Mouse (Mus musculus): ENCODE measurements around the gene Sirt2. TPM values are rescaled to one million over a fixed set of nuclear protein-coding genes. Genes with fewer than 3 reads are reported as not detected.
A peak's percentile ranks its signal among the peaks of the same experiment; 100 is the strongest.

Sirt2 gene
- polyA plus RNA-seq, 1 experiment, result 254 TPM

DNA sequence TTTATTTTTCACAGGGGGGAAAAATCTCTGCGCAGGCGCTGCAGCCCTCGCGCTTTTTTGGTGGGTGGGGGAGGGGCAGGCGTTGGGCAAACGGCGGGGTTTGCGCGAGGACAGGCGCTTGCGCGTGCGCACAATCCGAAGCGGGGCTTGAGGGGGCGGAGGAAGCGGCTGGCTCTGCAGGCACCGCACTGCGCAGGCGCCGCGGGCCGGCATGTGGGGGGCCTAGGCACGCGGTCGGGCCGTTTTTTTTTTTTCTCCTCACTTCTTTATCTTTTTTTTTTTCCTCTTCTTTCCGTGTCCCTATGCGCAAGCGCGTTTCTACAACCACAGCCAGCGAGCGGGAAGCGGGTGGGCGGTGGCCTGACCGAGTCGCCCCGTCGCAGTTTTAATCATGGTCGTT, 44.7 kb downstream of the Sirt2 start:
- H3K9me3 ChIP-seq, result no peaks in the 10 kb centered on the region
- H3K36me3 ChIP-seq (replicated peaks; ENCODE audit: low read length), result peaks cover 45% of the 10 kb centered on the region
- peak overlapping the region; percentile 99 for H3K4me3 ChIP-seq (replicated peaks)
- TF ChIP-seq FLI1 (IDR thresholded peaks at IDR 0.05; ENCODE audit: low read length), result no peak
- no peaks in the 10 kb centered on the region for H3K27me3 ChIP-seq (replicated peaks)
- H3K4me1 ChIP-seq, result peaks cover 67% of the 10 kb centered on the region

DNA sequence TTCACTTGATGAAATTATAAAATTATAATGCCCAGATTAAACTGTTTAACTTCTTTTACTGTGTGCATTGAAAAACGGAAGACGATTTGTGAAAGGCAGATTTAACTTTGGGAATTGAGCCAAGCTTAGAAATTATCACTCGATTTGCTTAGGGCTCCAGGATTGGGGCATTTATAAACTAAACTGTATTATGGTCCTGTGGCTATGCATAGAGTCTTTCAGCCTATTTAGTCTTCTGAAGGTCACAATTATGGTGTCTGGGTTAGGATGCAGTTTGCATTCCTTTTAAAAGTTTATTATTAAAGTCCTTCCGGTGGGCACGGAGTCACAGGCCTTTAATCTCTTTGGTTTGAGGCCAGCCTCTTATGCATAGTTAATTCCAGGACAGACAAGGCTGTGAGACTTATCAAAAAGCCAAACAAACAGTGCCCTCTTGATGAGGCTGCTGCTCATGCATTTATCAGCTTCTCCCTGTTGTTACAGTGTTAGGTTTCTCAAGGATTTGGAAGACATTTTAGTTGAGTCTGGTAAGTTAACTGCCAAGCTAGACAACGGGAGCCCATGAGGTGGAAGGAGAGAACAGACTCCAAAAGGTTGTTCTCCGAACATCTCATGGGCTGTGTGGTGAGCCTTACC, 45.2 kb downstream of the Sirt2 start:
- H3K4me1 ChIP-seq, result peaks cover 69% of the 10 kb centered on the region
- no peak for TF ChIP-seq FLI1 (IDR thresholded peaks at IDR 0.05; ENCODE audit: low read length)
- TF ChIP-seq GATA1 (IDR thresholded peaks at IDR 0.05; ENCODE audit: borderline replicate concordance, low read length), result no peak
- H3K4me3 ChIP-seq (replicated peaks), result peak overlapping the region; percentile 99
- H3K9me3 ChIP-seq, result no peaks in the 10 kb centered on the region
- no peaks in the 10 kb centered on the region for H3K27me3 ChIP-seq (replicated peaks)
- H3K36me3 ChIP-seq (replicated peaks; ENCODE audit: low read length), result peaks cover 50% of the 10 kb centered on the region

DNA sequence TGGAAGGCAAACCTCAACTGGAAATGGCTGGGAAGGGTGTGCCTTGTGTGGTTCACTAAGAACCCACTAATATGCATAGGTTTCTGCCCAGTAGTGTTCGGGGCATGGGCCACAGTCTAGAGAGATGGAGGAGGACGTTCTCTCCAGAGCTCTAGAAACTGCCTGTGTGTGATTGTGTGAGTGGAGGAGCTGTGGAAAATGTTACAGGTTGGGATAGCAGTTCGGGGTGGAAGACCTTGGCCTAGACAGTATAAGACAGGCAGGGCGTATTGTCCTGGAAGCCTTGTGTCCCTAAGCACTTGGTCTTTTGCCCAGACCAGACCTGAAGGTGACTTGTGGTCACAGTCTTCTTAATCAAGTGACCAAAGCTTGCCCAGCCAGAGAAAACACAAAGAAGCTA, 45.9 kb downstream of the Sirt2 start:
- Histone ChIP-seq H3K36me3 (replicated peaks; ENCODE audit: low read length) (peaks cover 57% of the 10 kb centered on the region), H3K9me3 (no peaks in the 10 kb centered on the region), H3K4me1 (peaks cover 71% of the 10 kb centered on the region)

GRCm38 (mm10) chr7:28812949-28813348, 46.4 kb downstream of the Sirt2 start:
- no peak for TF ChIP-seq FLI1 (IDR thresholded peaks at IDR 0.05; ENCODE audit: low read length)
- no peak for TF ChIP-seq GATA1 (IDR thresholded peaks at IDR 0.05; ENCODE audit: borderline replicate concordance, low read length)
- H3K4me3 ChIP-seq (replicated peaks), result peak overlapping the region; percentile 99
- H3K27me3 ChIP-seq (replicated peaks), result no peaks in the 10 kb centered on the region
- H3K36me3 ChIP-seq (replicated peaks; ENCODE audit: low read length), result peaks cover 62% of the 10 kb centered on the region
- peaks cover 71% of the 10 kb centered on the region for H3K4me1 ChIP-seq
- no peaks in the 10 kb centered on the region for H3K9me3 ChIP-seq

More for the DNA sequence above, 45.9 kb downstream of the Sirt2 start:
- Histone ChIP-seq H3K4me3 (replicated peaks) (peak overlapping the region; percentile 99), H3K27me3 (replicated peaks) (no peaks in the 10 kb centered on the region)
- TF ChIP-seq FLI1 (IDR thresholded peaks at IDR 0.05; ENCODE audit: low read length) (no peak), GATA1 (IDR thresholded peaks at IDR 0.05; ENCODE audit: borderline replicate concordance, low read length) (no peak)

GRCm38 (mm10) chr7:28814306-28815034, 47.9 kb downstream of the Sirt2 start:
- H3K36me3 ChIP-seq (replicated peaks; ENCODE audit: low read length), result peaks cover 76% of the 10 kb centered on the region
- TF ChIP-seq GATA1 (IDR thresholded peaks at IDR 0.05; ENCODE audit: borderline replicate concordance, low read length), result no peak
- TF ChIP-seq FLI1 (IDR thresholded peaks at IDR 0.05; ENCODE audit: low read length), result no peak
- peaks cover 78% of the 10 kb centered on the region for H3K4me1 ChIP-seq
- no peaks in the 10 kb centered on the region for H3K27me3 ChIP-seq (replicated peaks)
- no peaks in the 10 kb centered on the region for H3K9me3 ChIP-seq
- H3K4me3 ChIP-seq (replicated peaks), result no peak overlapping the region

GRCm38 (mm10) chr7:28815230-28815629, 48.7 kb downstream of the Sirt2 start:
- TF ChIP-seq GATA1 (IDR thresholded peaks at IDR 0.05; ENCODE audit: borderline replicate concordance, low read length), result no peak
- no peak for TF ChIP-seq FLI1 (IDR thresholded peaks at IDR 0.05; ENCODE audit: low read length)
- peaks cover 82% of the 10 kb centered on the region for H3K4me1 ChIP-seq
- peaks cover 84% of the 10 kb centered on the region for H3K36me3 ChIP-seq (replicated peaks; ENCODE audit: low read length)
- no peaks in the 10 kb centered on the region for H3K9me3 ChIP-seq
- H3K4me3 ChIP-seq (replicated peaks), result no peak overlapping the region
- no peaks in the 10 kb centered on the region for H3K27me3 ChIP-seq (replicated peaks)

- H3K4me1 ChIP-seq, result peaks cover 92% of the 10 kb centered on the region
- no peaks in the 10 kb centered on the region for H3K9me3 ChIP-seq
- peak overlapping the region; percentile 11 for H3K4me3 ChIP-seq (replicated peaks)
- peaks cover 93% of the 10 kb centered on the region for H3K36me3 ChIP-seq (replicated peaks; ENCODE audit: low read length)
- TF ChIP-seq GATA1 (IDR thresholded peaks at IDR 0.05; ENCODE audit: borderline replicate concordance, low read length) (no peak), FLI1 (IDR thresholded peaks at IDR 0.05; ENCODE audit: low read length) (no peak)
- no peaks in the 10 kb centered on the region for H3K27me3 ChIP-seq (replicated peaks)
These were observed 49.7 kb downstream of the Sirt2 start for GRCm38 (mm10) chr7:28816201-28816600.

DNA sequence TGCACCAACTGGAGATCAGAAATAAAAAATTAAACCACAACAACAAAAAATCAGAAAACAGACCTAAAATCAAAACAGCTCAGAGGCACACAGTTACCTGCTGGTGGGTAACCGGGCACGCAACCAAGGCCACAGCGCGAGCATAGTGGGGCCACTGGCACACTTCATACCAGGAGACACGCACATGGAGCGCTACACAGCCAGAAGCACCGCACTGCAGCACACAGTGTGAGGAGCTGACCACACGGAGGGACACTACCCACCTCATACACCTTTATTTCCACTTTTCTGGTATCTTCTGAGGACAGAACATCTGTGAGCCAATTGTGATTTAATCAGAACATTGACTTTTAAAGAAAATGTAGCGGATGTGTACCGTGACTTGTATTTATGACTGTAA, 50.4 kb downstream of the Sirt2 start:
- Histone ChIP-seq H3K4me3 (replicated peaks) (peak overlapping the region; percentile 76), H3K36me3 (replicated peaks; ENCODE audit: low read length) (peaks cover 99% of the 10 kb centered on the region), H3K4me1 (peaks cover 98% of the 10 kb centered on the region), H3K27me3 (replicated peaks) (no peaks in the 10 kb centered on the region), H3K9me3 (no peaks in the 10 kb centered on the region)
- TF ChIP-seq FLI1 (IDR thresholded peaks at IDR 0.05; ENCODE audit: low read length) (no peak), GATA1 (IDR thresholded peaks at IDR 0.05; ENCODE audit: borderline replicate concordance, low read length) (no peak)

DNA sequence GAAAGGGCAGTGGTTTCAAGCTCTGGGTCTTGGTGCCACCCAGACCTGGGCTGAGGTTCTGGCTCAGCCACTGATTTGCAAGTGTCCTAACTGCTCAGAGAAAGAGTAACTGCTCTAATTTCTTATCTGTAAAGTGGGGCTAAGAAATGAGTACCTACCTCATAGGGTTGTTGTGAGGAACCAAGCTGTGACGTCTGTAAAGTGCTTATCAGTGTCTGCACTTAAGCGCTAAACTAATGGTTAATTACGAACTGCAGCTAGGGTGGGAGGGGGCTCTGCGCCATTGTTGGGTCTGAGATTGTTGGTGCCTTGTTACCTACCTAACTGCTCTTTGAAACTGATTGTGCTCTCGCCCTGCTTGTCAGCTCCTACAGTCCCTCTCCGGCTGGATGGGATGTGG, 51.0 kb downstream of the Sirt2 start:
- H3K4me1 ChIP-seq, result peaks cover 98% of the 10 kb centered on the region
- TF ChIP-seq FLI1 (IDR thresholded peaks at IDR 0.05; ENCODE audit: low read length), result no peak
- no peak for TF ChIP-seq GATA1 (IDR thresholded peaks at IDR 0.05; ENCODE audit: borderline replicate concordance, low read length)
- H3K9me3 ChIP-seq, result no peaks in the 10 kb centered on the region
- H3K4me3 ChIP-seq (replicated peaks), result no peak overlapping the region
- no peaks in the 10 kb centered on the region for H3K27me3 ChIP-seq (replicated peaks)
- H3K36me3 ChIP-seq (replicated peaks; ENCODE audit: low read length), result peaks cover 99% of the 10 kb centered on the region

DNA sequence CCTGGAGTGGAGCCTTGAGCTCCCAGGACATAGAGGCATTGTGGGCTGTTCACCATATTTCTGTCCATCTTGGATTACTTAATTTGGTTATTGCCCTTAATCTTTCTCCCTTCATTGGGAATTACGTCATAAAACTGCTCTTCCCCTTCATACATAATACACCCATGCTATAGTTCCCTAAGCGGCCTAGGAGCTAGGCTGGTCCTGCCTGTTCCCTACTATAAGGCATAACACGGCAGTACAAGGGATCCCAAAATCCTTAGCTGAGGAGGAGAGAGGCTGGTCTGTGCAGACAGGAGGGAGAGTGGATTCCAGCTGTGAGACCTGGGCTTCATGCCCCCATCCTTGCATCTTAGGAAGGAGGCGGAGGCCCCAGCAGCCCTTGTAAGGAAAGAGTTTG, 51.4 kb downstream of the Sirt2 start:
- TF ChIP-seq GATA1 (IDR thresholded peaks at IDR 0.05; ENCODE audit: borderline replicate concordance, low read length) (no peak), FLI1 (IDR thresholded peaks at IDR 0.05; ENCODE audit: low read length) (no peak)
- Histone ChIP-seq H3K4me1 (peaks cover 98% of the 10 kb centered on the region), H3K4me3 (replicated peaks) (no peak overlapping the region)

More for the DNA sequence above, 51.4 kb downstream of the Sirt2 start:
- H3K27me3 ChIP-seq (replicated peaks), result no peaks in the 10 kb centered on the region
- no peaks in the 10 kb centered on the region for H3K9me3 ChIP-seq
- peaks cover 99% of the 10 kb centered on the region for H3K36me3 ChIP-seq (replicated peaks; ENCODE audit: low read length)

Measured in megakaryocyte, embryonic 14.5 days (primary cell).